Mouse (Mus musculus) heart, postnatal 4 days (tissue): ENCODE measurements around the gene Pcnx4. TPM values are rescaled to one million over a fixed set of nuclear protein-coding genes. Genes with fewer than 3 reads are reported as not detected.
"Not testable (repeated sequence)": the region's sequence is repeated elsewhere in the genome, so short reads cannot be mapped to it uniquely, and the experiment has no call there.

Source experiments
- DNase-seq: peaks from one replicate; pipeline ENCODE4 v3.0.0; 2021
- total RNA-seq, 2 experiments: library from RNA; stranded (reverse); gene quantifications; 2 replicates each; pipeline ENCODE4 v1.2.3; 2021

The Pcnx4 gene
- total RNA-seq, 2 experiments from 2014 or later: 4.0 to 4.1 TPM

DNA sequence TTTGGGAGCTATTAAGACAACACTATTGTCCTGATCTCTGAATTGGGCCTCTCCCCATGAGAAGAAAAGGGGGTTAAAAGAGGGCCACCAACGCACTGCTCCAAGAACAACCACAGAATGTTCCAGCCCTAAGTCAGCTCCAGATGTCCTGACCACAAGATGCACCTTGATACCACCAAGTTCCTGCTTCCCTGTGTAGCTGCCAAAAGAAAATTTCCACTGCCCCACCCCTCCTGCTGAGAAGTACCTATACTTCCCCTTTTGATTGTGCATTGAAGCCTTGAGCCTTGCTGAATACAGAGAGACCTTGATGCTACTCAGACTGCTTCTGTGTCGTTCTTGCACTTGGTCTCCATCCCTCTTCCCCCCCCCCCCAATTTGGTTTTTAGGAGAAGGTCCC, 62.5 kb downstream of the Pcnx4 start:
- DNase-seq: not testable (repeated sequence)

DNA sequence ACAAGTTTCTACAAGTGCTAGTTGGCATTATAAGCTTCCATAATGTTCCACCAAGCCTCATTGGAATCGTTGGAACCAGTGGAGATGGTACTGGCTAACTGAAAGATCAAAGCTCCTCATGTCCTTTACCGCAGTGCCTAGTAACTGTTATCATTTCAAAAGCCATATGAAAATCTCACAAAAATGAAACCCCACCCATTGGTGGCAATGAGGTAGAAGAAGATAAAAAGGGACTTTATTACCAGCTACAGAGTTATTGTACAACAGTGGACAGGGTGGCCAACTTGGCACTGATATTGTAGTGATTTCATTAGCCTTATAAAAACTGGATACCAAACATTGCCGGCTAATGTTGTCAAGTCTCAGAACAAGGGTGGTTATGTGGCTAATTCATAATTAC, 75.9 kb downstream of the Pcnx4 start:
- no peak for DNase-seq

DNA sequence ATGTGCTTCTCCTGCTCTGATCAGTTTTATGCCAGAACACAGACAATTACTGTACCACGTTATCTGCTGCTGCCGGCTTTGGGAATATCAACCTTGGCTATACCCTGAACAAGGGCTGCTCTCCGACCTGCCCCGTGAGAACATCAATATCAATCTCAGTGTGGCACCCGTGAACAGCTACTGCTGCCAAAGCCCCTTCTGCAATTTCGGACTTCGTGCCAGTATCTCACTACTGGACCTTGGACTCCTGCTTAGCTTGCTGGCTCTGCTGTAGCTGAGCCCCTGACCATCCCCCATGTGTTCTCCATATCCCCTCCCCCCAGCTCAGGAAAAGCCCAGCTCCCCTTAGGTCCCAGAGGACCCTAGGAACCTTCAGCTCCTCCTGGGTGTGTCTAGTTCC, 84.7 kb downstream of the Pcnx4 start:
- no peak for DNase-seq

DNA sequence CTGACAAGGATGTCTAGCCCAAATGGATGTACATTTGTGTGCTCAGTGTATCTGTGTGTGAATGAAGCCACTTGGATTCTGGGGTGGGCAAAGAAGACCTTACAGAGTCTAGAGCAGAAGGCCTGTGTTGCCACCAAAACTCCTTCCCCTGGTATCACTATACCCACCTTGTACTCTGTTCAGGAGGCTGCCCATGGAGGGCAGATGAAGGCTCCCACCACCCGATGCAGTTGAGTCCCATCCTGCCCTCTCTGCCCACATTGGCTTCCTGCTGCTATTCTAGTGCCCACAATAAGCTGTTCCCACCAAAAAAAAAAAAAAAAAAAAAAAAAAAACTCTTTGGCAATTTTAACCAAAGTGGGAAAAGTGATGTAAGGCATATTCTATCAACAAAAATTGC, 85.3 kb downstream of the Pcnx4 start:
- DNase-seq: no peak

DNA sequence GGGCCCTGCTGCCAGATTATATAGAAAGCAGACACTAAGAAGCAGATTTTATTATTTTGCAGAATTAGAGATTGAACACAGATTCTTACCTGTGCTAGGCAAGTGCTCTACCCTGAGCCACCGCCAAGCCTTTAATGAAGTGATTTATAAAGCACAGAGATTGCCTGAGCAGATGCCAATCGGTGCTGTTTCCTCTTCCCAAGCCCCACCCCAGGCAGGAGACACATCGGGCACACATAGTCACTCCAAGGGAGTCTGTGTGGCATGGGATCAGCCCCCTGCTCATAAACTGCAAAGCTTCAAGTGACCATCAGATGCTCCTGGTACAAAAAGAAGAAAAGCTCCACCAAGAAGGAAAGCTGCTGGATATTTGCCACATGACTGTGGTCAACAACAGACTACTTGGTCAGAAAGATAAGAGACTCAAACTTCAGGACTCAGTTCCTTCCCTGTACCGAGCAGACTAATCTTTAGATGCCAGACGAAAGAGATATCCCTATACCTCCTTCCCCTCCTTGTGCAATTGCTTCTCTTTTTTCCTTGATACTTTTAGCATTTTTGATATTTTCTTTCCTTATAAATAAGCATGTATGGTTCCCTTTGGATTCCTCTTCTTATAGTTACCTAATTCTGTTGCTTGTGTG, 86.8 kb downstream of the Pcnx4 start:
- DNase-seq: no peak

DNA sequence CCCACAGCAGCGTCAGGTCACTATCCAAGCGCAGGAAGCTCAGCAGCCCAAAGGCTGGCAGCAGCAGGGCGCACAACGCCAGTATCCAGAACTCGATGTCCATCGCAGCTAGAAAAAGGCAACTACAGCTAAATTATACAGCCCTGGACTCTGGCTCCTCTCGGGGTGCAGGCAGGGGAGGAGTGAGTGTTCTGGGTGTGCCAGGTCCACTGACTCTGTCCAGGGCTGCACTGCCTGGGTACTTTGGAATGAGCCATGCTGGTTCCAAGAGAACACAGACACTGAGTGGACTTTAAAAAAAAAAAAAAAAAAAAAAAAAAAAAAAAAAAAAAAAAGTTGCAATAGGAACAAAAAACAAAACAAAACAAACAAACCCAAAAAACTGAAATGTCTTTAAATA, 92.6 kb downstream of the Pcnx4 start:
- no peak for DNase-seq

Other genes starting within 250 kb of the Pcnx4 start
- gene Rtn1, start 127.3 kb upstream of the Pcnx4 start, total RNA-seq: 1 to 10 TPM; 7.3 to 9.7 TPM
- gene Lrrc9, start 94.5 kb upstream of the Pcnx4 start, total RNA-seq: 1 to 10 TPM; 1.0 to 1.2 TPM
- not detected for gene Gm4756, start 113.3 kb downstream of the Pcnx4 start, total RNA-seq
- 100 to 1,000 TPM in 1 of 2 experiments, 10 to 100 TPM in 1; 79.2 to 105 TPM for gene Dhrs7, start 128.5 kb downstream of the Pcnx4 start, total RNA-seq
- gene Ppm1a, start 221.1 kb downstream of the Pcnx4 start, total RNA-seq: 100 to 1,000 TPM; 212 to 232 TPM